Mouse (Mus musculus): Measurements from ENCODE around the gene Mroh8.

Gene Mroh8

DNA sequence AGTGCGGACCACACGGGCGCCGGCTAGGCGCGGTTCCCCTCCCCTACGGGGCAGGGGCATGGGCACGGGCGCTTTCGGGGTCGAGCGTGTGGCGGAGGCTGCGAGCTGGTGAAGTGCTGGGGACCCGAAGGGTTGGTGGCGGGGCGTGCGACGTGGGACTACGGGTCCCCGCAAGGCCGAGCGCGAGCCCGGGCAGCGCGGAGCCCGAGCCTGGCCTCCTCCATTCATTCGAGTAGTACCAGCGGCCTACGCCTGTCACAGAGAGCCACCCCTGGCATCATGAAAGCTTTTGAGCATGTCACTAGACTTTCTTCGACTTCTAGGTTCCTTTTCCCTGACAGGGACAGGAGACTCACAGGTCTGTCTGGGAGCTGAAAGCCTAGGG is at the start of gene Mroh8:
Gene Mroh8, minus strand, starts transcription at position 134 of the 385 bp plus-strand sequence.
- peak; percentile 46 for DNase-seq (ENCODE audit: low read depth)

DNA sequence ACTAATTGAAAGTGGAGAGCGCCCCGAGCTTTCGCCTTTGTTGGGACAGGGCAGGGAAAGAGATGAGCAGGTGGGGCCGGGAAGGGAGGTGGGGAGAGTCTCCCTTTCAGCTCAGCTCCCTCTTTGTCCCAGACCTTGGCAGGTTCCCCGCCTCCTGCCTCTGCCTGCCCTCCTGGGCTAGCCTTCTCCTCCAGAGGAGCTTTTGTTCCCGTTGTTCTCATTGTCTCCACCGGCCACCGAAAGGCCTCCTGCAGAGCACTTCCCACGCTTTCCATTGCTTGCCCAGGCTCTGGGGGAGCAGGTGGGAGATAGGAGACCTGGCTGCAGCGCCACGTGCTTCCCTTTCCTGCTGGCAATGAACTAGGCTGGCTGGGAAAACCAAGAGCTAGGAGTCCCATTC is 49.2 kb upstream of the Mroh8 start:
- DNase-seq (ENCODE audit: low read depth) = no peak

DNA sequence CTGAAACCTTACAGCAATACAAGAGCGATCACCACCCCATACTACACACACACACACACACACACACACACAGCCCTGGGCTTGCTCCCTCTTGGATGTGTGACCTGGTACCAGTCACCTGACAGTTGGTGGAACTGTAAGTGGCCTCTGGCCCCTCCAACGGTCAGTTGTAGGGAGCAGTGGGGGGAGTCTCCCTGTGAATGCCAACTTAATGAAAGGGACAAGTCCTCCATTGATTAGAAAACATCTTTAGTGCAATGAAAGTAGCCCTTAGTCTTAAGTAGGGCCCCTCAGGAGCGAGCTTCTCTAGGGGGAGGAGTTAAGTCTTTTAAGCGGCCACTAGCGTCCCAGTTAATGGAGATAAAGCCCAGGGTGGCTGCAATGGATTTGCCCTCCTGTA is 48.8 kb upstream of the Mroh8 start:
- no peak for DNase-seq (ENCODE audit: low read depth)

DNA sequence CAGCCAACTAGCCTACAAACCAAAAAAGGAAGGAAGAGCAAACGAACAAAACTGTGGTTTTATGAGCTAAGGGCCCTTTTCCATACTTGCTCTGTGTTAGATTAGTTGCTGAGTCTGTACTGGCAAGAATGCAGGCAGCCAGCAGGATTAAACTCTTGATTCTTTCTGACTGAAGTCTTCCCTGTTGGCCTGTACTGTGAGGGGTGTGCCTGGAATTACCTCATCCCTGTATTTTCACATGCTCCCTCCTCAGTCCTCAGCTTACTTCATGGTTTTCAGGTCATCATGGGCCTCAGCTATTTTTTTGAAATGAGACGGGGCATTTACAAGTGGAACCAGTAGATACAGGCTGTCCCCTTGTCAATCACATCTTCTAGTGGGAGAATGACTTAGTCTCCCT is 45.9 kb upstream of the Mroh8 start:
- no peak for DNase-seq (ENCODE audit: low read depth)

DNA sequence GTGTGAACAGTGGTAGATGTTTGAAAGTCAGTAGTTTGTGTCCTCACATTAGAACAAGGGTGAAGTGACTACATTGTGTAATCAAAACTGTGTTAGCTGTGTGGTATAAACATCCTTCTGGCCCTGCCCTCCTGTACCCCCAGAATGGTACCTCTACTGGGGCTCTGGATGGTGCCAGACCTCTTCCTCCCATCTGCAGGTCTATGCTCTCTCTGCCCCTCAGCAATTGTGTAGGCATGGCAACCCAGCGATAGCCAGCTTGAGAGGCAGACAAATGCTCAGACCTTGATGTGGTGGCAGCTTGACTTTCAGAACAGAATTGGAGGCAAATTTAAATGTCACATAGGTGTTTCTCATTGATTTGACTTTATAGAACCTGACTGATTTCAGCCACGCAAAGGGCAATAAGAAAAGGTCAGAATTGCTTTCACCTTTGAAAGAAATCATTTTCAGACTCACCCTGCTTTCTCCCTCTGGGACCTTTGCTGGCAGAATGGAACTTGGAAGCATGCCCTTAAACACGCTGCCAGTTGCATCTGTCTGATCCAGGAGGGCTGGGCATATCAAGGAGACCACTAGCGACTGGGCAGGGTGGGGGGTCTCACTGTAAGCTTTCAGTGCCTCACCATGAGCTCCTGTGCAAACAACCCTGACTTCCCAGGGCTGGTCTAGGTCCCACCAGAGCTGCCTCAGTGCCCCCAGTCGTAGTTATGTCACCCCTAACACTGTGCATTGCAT is 42.8 kb upstream of the Mroh8 start:
- no peak for DNase-seq (ENCODE audit: low read depth)

DNA sequence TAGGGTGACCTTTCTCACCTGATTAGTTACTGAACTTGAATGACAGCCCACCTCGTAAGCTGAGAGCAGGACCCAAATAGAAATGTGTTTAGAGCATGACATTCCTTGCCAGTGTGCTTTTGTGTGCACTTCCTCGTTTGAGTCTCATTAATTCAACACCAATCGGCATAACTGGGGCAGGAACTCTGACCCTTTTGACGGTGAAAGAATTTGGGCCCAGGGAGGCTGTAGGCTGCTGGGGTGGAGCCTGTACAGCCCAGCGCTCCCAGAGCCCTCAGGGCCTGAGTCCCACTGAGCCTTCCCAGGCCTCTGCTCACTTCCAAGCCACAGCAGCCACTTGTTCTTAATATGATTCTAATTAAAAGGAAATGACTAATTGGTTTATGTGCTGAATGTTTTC is 41.5 kb upstream of the Mroh8 start:
- no peak for DNase-seq (ENCODE audit: low read depth)

DNA sequence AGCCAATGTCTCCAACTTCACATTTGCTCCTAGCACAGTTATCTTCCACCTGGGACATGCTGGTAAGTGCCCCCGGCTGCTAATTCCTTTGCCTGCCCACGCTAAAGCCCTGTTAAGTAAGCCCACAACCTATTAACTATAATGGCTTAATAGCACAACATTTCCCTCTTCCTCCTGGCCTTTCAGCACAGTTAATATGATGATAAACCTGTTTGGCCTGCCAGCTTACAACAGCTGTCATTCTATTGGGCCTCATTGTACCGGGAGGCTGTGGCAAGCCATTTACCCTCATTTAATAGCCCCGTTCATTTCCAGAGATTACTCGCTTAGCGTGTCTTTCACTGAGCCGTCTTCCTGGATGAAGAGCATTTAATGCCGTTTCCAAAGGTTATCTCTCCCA is 40.8 kb upstream of the Mroh8 start:
- no peak for DNase-seq (ENCODE audit: low read depth)

DNA sequence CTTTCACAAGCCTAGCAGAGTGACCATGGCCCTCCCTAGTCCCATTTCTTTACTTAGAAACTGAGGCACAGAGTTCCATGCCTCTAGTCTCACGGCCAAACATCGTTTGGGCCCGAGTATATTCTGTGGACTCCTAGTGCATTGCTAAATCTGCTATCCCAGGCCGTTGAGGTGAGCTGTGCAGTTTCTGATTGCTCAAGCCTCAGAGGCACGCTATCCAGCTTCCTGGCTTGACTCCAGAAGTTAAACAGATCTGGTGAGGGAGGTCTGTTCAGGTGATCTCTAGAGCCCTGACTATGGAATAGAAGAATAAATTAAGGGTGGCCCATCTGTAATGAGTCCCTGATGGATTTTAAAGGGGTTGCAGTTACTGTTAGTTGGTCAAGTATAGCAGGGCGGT is 37.9 kb upstream of the Mroh8 start:
- DNase-seq (ENCODE audit: low read depth) = no peak

DNA sequence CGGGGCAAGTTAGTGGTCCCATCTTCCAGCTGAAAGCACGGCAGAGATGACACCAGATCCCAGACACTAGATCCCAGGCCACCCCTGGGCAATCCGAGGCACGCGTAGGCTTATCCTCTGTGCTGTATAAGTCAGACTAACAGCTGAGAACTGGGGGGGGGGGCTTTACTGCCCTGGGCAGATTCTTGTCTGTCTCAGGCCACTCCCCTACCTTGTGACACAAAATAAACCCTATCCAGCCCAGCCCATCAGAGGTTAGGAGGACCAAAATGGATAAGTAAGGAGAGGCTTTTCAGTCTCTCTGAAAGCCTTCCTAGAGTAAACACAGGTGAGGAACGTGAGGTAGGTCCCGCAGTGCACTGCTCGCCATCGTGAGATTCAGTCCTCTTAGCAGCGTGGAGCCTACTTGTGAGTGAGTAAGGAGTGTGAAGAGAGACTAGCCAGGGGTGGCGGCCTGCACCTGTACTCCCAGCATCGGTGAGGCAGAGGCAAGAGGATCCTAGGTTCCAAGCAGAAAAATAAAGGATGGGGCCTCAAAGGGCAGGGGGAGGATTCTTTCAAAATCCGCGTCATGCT is 37.1 kb upstream of the Mroh8 start:
- no peak for DNase-seq (ENCODE audit: low read depth)

DNA sequence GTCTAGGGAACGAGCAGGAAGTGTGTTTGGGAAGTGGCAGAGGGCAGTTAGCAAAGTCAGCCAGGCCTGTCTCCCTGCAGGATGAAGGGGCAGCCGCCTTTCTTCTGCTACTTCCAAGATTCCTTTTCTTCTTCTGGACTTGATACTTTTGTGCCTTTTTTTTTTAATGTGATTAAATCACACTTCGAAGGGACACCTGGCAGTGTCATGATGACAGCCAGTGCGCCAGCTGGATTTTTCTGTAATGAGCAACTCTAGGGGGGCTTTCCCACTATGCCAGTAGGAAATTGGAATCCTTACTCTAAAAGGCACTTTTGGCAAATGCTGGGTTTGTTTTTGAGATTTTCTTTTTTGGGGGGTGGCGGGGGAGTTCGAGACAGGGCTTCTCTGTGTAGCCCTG is 36.1 kb upstream of the Mroh8 start:
- DNase-seq (ENCODE audit: low read depth) = no peak

DNA sequence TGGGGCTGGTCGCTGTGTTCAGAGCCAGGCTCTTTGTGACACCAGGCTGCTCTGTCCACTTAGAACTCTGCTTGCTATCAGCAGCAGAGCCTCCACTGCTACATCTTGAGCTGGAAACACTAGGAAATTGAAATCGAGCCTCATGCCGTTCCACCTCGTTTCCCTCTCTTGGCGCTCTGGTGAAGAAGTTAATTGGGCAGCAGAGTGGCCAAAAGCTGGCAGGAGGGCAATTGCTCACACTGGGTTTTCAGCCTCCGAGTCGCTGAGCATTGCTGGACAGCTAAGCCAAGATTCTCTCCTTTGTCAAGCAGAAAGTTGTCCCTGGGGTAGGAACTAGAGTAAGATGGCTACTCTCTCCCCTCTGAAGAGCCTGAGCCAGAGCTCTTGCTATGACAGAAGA is 35.0 kb upstream of the Mroh8 start:
- no peak for DNase-seq (ENCODE audit: low read depth)

DNA sequence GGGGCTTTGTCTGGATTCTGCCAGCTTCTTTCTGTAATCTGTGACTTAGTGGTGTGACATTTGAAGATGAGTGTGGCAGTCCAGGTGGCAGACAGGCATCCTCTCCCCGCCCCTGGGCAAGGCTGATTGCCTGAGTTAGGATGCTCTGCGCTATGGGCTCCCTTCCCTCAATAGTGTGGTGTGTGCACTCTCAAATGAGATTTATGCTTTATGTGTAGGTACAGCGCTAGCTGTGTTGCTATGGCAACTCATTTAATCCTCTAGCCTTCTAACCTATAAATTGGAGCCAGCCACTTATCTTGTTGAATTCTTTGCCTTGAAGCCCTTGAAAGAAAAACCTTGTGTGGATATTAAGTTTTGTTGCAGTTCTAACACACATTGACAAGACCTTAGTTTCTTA is 34.4 kb upstream of the Mroh8 start:
- no peak for DNase-seq (ENCODE audit: low read depth)

DNA sequence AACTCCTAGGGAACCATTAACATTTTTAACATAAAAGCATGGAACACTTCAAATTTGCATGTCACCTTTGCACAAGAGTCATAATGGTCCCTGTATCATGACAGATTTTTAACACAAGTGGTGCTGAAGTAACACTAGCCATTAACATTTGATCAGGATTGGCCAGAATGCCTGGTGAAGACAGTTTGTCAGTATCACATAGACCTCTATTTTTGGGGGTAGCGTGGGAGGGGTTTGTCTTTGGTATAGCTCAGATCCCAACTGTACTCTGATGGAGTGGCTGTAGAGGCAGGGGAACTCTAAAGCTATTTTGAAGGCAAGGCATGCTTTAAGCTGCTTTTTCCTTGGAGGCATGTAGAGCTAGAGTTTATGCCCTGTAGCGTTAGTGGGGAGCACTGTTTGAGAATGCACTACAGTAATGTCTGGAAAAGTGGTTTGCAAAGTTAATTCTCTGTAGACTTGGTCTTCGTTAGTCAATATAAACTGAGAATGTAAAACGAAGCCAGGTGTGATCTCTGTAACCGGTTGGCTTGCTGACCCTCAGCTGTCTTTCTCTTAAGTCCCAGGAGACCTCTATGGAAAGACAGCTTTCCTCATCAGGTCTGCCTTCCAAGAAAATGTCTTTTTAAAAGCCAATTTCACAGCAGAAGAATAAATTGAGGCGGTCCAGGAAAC is 31.8 kb upstream of the Mroh8 start:
- DNase-seq (ENCODE audit: low read depth) = no peak

DNA sequence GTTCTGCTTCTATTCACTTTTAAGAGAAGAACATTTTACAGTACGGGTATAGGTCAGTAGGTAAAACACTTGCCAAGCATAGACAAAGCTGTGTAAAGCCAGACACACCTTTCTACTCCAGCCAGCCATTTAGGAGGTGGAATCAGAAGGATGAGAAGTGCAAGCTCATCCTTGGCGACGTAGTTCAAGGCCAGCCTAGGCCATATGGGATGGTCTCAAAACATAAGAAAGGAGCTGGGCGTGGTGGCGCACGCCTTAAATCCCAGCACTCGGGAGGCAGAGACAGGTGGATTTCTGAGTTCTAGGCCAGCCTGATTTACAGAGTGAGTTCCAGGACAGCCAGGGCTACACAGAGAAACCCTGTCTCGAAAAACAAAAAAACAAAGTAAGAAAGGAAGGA is 30.3 kb upstream of the Mroh8 start:
- no peak for DNase-seq (ENCODE audit: low read depth)

DNA sequence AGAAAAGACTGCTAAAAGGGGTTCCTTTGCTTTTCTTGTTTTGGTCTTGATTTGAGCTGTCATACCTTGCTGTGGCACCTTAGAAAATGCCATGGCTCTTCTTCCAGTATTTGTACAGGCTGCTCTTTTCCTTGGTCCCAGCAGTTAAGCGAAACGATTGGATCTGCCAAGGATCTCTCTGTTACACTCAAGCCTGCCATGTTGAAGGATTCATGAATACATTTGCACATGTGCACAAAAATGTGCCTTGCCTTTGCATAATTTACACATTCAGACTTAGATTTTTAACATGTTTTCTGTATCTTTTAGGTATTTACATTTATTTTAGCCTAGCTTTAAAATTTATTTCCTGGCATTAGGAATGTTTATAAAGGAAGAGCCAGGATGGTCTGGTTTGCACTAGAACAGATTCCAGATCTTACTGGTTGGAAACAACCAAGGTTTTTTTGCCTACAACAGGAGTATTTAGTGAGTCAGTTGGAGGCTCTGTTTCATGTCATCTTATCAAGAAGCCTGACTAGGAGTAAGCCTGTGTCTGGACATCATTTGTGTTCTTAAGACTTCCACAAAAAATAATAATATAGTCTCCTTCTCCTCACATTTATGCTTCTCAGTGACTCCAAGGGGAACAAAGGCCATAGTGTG is 29.0 kb upstream of the Mroh8 start:
- DNase-seq (ENCODE audit: low read depth) = no peak

DNA sequence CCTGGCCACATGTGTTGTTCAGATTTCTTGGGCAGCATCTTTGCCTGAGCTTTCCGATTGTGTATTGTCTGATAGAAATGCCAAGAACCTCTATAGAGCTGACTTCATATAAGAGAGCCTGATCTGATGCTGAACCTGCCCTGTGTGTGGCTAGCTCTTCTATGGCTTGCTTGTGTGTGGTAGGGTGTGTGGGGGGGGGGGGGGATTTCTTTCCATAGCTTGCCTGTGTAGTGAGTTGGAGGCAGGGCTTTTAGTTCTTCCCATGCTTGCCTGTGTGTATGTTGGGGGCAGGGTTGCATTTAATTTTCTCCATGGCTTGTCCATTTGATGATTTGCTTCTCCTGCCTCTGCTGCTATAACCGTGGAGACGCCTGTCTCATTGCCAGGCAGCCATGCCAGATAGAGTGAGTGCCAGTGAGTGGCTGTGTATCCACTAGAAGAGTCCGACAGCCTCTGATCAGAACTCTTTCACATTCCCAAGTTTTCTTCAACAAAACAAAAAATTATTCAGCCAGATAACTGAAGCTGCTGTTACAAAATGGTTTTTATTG is 28.4 kb upstream of the Mroh8 start:
- DNase-seq (ENCODE audit: low read depth) = no peak

DNA sequence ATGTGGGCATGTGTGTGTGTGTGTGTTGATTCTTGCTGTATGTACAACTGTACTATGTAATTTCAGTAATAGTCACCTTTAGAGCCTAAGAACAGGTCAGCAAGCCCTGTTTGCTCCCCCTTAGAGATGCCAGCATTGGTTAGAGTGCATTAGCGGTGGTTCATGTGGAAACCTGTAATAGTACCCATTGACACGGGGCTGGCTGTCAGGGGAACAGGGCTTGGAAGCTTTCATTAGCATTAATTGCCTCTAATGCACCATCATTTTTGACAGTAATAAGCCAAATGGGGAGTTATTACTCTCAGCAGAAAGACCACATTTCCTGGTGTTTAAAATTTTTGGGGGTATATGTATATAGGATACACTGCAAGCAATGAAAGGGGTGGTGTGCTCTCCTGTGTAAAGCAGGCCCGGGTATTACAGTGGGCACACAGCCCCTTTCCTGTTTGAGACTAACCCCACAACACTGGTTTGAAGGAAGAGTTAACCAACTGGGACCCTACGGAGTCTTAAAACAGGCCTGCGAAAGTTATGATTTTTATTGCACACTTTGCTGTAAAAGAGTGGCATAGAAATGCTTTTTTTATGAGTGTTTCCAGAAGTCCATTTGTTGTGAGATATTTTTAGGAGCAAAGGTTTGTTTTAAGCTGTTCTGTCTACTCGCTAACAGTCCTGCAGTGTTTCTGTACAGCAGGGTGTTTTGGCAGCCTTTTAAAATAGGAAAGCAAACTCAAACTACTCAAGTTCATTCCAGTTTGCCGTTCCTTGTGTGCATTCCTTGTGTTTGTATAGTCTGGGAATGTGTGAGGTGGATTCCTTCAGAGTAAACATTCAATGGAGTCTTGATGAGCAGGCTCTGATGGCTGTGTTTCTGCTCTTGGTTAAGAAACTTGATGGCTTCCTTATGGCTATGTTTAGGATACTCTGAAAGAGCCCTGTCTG is 27.0 kb upstream of the Mroh8 start:
- no peak for DNase-seq (ENCODE audit: low read depth)

DNA sequence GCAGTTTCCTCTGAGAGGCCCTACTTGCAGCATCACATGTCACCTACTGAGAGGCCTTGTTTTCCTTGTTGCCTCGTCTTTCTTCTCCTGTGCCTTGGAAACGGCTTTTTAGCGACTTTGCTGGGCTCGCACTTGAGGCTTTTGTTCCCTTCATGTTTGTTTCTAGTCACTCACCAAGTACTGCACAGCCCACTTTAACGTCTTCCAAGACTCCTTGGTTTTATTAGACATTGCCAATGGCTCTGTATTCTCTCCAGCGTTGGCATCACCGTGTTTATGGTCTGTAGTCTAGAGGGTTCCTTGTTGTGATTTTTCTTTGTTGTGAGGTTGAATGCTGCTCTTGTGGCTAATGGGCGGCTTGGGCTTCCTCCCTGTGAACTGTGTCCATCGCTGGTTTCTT is 23.7 kb upstream of the Mroh8 start:
- no peak for DNase-seq (ENCODE audit: low read depth)

DNA sequence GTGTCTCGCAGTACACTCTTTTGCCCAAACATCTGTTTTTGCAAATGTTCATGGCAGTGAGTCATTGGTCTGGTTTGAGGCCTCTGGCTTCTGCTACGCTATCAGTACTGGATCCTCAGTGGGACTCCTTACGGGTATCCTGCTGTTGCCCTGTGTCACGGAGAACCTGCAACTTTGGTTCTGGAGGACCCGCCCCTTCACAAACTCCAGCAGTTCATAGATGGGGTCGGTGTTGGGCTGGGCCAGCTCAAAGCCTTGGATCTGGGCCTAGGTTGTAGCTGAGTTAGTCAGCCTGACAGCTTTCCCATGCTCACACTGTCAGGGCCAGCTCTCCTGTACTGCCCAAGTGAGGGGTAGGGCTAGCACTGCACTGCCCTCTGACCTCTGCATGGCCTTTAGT is 20.7 kb upstream of the Mroh8 start:
- DNase-seq (ENCODE audit: low read depth) = no peak

DNA sequence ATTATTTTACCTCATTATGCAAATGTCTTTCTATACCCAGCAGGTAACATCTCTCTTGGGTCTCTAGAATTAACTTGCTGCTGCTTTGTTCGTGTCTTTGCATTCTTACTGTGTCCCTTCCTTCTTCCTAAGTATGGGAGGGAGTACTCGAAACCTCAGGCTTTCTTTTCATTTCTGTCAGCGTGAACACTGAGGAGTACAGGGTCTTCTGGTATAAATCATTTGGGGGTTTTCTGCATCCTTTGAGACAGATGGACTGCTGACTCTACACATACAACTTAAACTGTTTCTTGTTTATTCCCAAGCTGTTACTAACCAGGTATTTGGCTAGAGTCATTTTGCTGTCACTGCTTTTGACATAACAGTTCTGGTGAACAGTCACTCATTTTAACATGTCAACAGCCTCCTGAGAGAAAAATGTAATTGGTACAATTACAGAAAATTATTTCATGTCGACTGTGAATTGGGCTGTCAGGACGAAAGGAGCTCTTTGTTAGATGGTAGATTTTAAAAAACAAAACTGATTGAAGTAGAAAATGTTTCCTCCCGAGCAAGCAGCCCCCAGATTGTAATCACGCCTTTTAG is 16.8 kb upstream of the Mroh8 start:
- DNase-seq (ENCODE audit: low read depth) = no peak

DNA sequence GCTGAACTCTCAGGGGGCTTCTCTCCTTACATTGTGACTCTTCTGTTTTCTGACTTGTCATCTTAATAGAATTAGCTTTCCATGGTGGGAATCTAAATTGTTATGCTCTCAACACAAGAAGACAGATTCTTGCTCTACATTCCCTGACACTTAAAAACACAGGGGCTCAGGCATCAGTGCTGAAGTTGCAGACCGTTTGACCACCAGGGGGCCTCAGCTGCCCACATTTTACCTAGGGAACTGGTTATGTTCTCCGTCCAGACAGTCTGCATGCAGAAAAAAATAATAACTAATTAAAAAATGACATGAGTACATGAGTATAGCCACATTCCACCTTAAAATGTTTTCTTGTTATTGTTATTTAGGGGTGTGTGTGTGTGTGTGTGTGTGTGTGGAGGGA is 12.7 kb upstream of the Mroh8 start:
- DNase-seq (ENCODE audit: low read depth) = peak; percentile 59

Measured in c-Kit-positive CD71-positive TER-119-negative erythroid progenitor cells, embryonic 14.5 days (primary cell).